Mouse (Mus musculus): ENCODE results near the gene Aldh3a1. TPM values are rescaled to one million over a fixed set of nuclear protein-coding genes. Genes with fewer than 3 reads are reported as not detected.

Aldh3a1 gene
- total RNA-seq (2023), result not detected in 4 replicates

GRCm38 (mm10) chr11:61207487-61208246 is at the start of gene Aldh3a1:
Aldh3a1 (plus strand) TSS chr11:61207537.

GRCm38 (mm10) chr11:61174821-61175658 is 32.3 kb upstream of the Aldh3a1 start, which contains the start of gene Usp22:
Usp22 (minus strand) TSS chr11:61175055.

GRCm38 (mm10) chr11:61266551-61267533 is 59.5 kb downstream of the Aldh3a1 start, which contains the start of gene Aldh3a2:
Aldh3a2 (minus strand) TSS chr11:61267464.

Other genes starting within 250 kb of the Aldh3a1 start
- not detected in 4 replicates for gene Kcnj12, start 185.0 kb upstream of the Aldh3a1 start, total RNA-seq (2023)
- gene Tnfrsf13b, start 80.8 kb upstream of the Aldh3a1 start, total RNA-seq (2023), result 159 to 180 TPM (median 163 TPM) in 4 replicates
- gene Usp22, start 32.5 kb upstream of the Aldh3a1 start, total RNA-seq (2023), result 52.2 to 67.0 TPM (median 61.5 TPM) in 4 replicates
- gene Aldh3a2, start 59.9 kb downstream of the Aldh3a1 start, total RNA-seq (2023), result 40.7 to 55.4 TPM (median 52.2 TPM) in 4 replicates
- not detected in 4 replicates for gene Slc47a2, start 135.3 kb downstream of the Aldh3a1 start, total RNA-seq (2023)
- gene Slc47a1, start 170.8 kb downstream of the Aldh3a1 start, total RNA-seq (2023), result not detected in 4 replicates
- gene Rnf112, start 246.6 kb downstream of the Aldh3a1 start, total RNA-seq (2023), result not detected in 4 replicates